Mouse (Mus musculus) heart, embryonic 14.5 days (tissue): Measurements from ENCODE around the gene Spata21. TPM values are rescaled to one million over a fixed set of nuclear protein-coding genes. Genes with fewer than 3 reads are reported as not detected.
A peak's percentile ranks its signal among the peaks of the same experiment; 100 is the strongest.

Experiments
- ATAC-seq: fragments of 200-750 bp; cut with Nextera tagmentation; 2 replicates; pipeline ENCODE4 v1.8.0; 2017; ENCODE audit warnings: low read depth, moderate TSS enrichment; ENCODE audit not compliant: insufficient number of reproducible peaks, insufficient read depth, low FRiP score
- H3K27ac ChIP-seq, 2 experiments: fragments of 200-500 bp in 1 of 2; fragments of 300-500 bp in 1 of 2; sonication (generic) in 1 of 2; replicated peaks in 1 of 2; 2 replicates each; pipeline ENCODE4 v1.5.1; 2012 to 2014; ENCODE audit warnings: low read depth in 2 of 2, low read length in 2 of 2, control low read depth in 1 of 2, mild to moderate bottlenecking in 1 of 2, mixed read lengths in 1 of 2; ENCODE audit not compliant: control insufficient read depth in 1 of 2, insufficient read depth in 1 of 2
- H3K27me3 ChIP-seq: fragments of 300-500 bp; sonication (generic); 2 replicates; pipeline ENCODE4 v1.6.1; 2014; ENCODE audit warnings: mild to moderate bottlenecking, low read length, control low read depth; ENCODE audit not compliant: control insufficient read depth, insufficient read depth
- H3K36me3 ChIP-seq: fragments of 300-500 bp; sonication (generic); 2 replicates; pipeline ENCODE4 v1.6.1; 2014; ENCODE audit warnings: mild to moderate bottlenecking, control low read depth, low read length, mixed read lengths; ENCODE audit not compliant: control insufficient read depth, insufficient read depth
- H3K4me1 ChIP-seq, 2 experiments: fragments of 200-500 bp in 1 of 2; fragments of 300-500 bp in 1 of 2; sonication (generic) in 1 of 2; 2 replicates each; pipeline ENCODE4 v1.6.1; 2012 to 2014; ENCODE audit warnings: low read length in 2 of 2, control low read depth in 1 of 2, mixed read lengths in 1 of 2; ENCODE audit not compliant: control insufficient read depth in 2 of 2, insufficient read depth in 2 of 2
- H3K4me2 ChIP-seq: fragments of 300-500 bp; sonication (generic); 2 replicates; pipeline ENCODE4 v1.6.1; 2014; ENCODE audit warnings: mild to moderate bottlenecking, low read length
- H3K4me3 ChIP-seq, 2 experiments: fragments of 200-500 bp in 1 of 2; fragments of 300-500 bp in 1 of 2; sonication (generic) in 1 of 2; 2 replicates each; pipeline ENCODE4 v1.5.1; 2012 to 2014; ENCODE audit warnings: low read length in 2 of 2, mild to moderate bottlenecking in 2 of 2, control low read depth in 1 of 2, low read depth in 1 of 2, moderate library complexity in 1 of 2; ENCODE audit not compliant: control insufficient read depth in 1 of 2, insufficient read depth in 1 of 2
- H3K9ac ChIP-seq: fragments of 300-500 bp; sonication (generic); 2 replicates; pipeline ENCODE4 v1.6.1; 2014; ENCODE audit warnings: mild to moderate bottlenecking, low read length
- H3K9me3 ChIP-seq: fragments of 300-500 bp; sonication (generic); 2 replicates; pipeline ENCODE4 v1.6.1; 2016; ENCODE audit warnings: low read length, control low read depth; ENCODE audit not compliant: control insufficient read depth
- WGBS: fragments of 180-500 bp; shearing (Covaris S2); extraction: QIAGEN DNeasy Blood & Tissue Kit; methylation state at CpG from one replicate; pipeline ENCODE4 v1.1.7; 2014; 5-methylcytosine and 5-hydroxymethylcytosine counted together
- polyA plus RNA-seq: library from polyadenylated mRNA; unstranded; fragments of >200 nt; fragmentation: Nextera tagmentation; extraction: Ambion mirVana; gene quantifications from 2 replicates; pipeline ENCODE4 v1.2.1, GENCODE M21; 2014

Spata21 gene
- polyA plus RNA-seq, 1 experiment from 2014 or later: not detected

DNA sequence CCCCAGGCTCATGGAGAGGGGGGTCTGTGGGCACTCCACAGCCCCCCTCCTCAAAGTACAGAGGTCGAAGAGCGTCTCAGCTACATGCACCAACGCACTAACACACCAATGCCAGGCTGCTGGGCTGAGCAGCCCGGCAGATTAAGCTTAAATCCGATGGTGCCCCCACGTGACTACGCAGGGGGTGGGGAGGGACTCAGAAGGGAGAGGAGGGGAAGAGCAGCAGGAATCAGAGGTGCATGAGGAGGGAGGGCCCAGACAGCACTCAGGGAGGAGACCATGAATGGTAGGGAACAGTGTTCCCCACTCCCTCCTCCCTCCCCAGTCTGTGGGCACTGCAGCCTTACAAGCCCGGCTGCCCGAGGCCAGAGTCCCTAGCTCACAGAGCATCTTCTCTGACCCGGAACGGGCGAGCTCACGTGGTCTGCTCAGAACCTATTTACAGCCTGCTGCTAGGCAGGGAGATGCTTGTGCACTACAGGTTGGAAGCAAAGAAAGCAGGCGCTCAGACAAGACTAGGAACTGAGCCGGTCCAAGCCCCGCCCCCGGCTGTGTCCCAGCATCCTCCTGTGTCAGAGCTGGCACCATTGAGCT is 34.5 kb upstream of the Spata21 start:
- H3K4me3 ChIP-seq: no peak overlapping the region

DNA sequence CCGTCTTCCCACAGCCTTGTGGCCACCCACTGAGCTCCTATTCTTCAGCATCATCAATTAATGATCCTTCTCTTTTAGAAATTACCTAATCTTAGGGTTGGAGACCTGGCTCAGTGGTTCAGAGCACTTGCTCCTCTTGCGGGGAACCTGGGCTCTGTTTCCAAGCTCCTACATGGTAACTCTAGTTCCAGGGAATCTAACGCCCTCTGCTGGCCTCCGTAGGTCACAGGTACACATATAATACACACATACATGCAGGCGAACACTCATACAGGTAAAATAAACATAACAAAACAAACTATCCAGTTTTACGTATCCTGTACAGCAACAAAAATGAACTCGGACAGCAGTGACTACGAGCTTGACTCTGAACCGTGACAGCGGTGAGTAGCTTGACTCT is 31.2 kb upstream of the Spata21 start:
- WGBS: 91% methylated on average over 10 of the region's 10 CpGs
- Histone ChIP-seq H3K4me1 (peaks cover 22 to 27% of the 10 kb centered on the region in 2 experiments), H3K4me2 (no peak overlapping the region), H3K36me3 (peaks cover 20% of the 10 kb centered on the region), H3K27me3 (no peaks in the 10 kb centered on the region), H3K27ac (no peak overlapping the region), H3K9ac (no peak overlapping the region), H3K9me3 (no peaks in the 10 kb centered on the region), H3K4me3 (no peak overlapping the region)
- ATAC-seq: no peak

More for the DNA sequence above, 34.5 kb upstream of the Spata21 start:
- ATAC-seq: 0 out of 2 replicates have a peak, but pooled peaks have one; percentile 11
- Histone ChIP-seq H3K27me3 (no peaks in the 10 kb centered on the region), H3K36me3 (peaks cover 28% of the 10 kb centered on the region), H3K27ac (peak overlapping the region; percentile 26 to 62; a peak in 3 of 4 replicates), H3K4me1 (peaks cover 17 to 19% of the 10 kb centered on the region in 2 experiments), H3K4me2 (peak overlapping the region; percentile 49), H3K9me3 (no peaks in the 10 kb centered on the region), H3K9ac (peak overlapping the region; percentile 61)
- 31% methylated on average over 16 of the region's 17 CpGs for WGBS

DNA sequence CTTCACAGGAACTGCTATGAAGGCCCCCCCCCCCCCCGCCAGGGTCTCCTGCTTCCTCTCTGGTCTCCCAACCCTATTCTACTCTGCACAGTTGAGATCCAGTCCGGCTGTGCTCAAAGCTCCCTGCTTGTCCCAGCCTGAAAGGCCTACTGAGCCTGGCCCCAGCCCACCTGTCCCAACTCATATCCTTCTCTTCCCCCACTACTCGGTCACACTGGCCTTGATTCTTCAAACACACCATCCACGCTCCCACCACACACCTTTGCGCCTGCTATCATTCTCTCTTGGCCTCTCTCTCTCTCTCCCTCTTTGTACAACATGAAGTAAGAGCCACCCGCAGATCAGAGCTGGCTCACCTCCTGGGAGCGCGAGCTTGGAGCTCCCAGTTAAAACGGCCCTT is 29.3 kb upstream of the Spata21 start:
- Histone ChIP-seq H3K36me3 (peaks cover 15% of the 10 kb centered on the region), H3K27ac (no peak overlapping the region), H3K9me3 (no peaks in the 10 kb centered on the region), H3K4me2 (no peak overlapping the region), H3K9ac (no peak overlapping the region), H3K4me1 (peaks cover 10 to 12% of the 10 kb centered on the region in 2 experiments), H3K27me3 (no peaks in the 10 kb centered on the region), H3K4me3 (no peak overlapping the region)
- no peak for ATAC-seq
- 75% methylated on average over 9 of the region's 9 CpGs for WGBS

DNA sequence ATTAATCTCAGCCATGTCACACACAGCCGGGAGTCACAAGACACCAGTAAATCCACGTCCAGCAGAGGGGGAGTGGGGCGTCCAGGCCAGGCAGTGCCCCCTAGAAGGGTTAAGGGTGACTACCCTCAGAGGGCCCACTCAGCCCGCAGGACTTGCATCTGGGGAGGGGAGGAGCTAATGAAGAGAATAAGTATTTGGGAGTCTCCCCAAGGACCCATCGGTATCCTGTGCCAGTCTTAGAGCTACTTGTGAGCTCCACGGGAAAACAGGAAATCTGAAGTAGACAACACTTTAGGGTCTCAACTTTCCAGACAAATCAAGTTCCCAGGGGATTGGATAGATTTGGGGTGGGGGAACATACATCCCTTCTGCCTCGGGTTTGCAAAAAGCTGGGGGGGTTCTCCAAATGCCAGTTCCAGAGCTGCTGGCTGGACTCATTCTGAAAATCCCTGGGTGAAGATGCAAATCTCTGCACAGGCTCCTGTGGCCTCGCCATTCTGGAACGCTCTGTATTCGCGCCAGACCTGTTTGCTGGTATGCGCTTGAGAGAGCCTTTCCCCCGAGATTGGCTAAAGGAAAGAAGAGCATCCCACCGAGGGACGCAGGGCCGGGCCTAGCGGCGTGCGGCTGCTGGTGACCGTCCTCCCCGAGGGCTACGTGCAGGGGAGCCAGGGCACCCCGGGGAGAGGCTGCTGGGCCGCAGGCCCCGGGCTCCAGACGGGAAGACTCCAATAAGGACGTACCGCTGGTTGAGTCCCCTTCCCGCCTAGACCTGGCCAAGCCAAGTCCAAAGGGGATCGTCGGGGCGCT is 28.3 kb upstream of the Spata21 start:
- Histone ChIP-seq H3K4me2 (peak overlapping the region; percentile 76), H3K27me3 (no peaks in the 10 kb centered on the region), H3K9me3 (no peaks in the 10 kb centered on the region), H3K27ac (peak overlapping the region; percentile 79 to 93), H3K4me3 (peak overlapping the region; percentile 52 to 80), H3K36me3 (peaks cover 15% of the 10 kb centered on the region), H3K4me1 (peaks cover 5 to 8% of the 10 kb centered on the region in 2 experiments), H3K9ac (peak overlapping the region; percentile 76)
- WGBS: 3% methylated on average over 32 of the region's 32 CpGs
- ATAC-seq: no peak

- no peaks in the 10 kb centered on the region for H3K9me3 ChIP-seq
- peak within 1 kb of the TSS; percentile 52 to 80 for H3K4me3 ChIP-seq
- H3K9ac ChIP-seq: peak within 1 kb of the TSS; percentile 76
- peak; percentile 98 for ATAC-seq
- H3K27ac ChIP-seq: peak within 1 kb of the TSS; percentile 79 to 96
- H3K27me3 ChIP-seq: no peaks in the 10 kb centered on the region
- peak within 1 kb of the TSS; percentile 76 for H3K4me2 ChIP-seq
- WGBS: under 1% methylated on average over 72 of the region's 77 CpGs
- H3K4me1 ChIP-seq: peaks cover 5 to 11% of the 10 kb centered on the region in 2 experiments
- H3K36me3 ChIP-seq: peaks cover 19% of the 10 kb centered on the region
Measured at GRCm38 (mm10) chr4:141060426-141061301, 27.5 kb upstream of the Spata21 start, which contains the start of gene Crocc. Crocc (minus strand) TSS chr4:141060550.

DNA sequence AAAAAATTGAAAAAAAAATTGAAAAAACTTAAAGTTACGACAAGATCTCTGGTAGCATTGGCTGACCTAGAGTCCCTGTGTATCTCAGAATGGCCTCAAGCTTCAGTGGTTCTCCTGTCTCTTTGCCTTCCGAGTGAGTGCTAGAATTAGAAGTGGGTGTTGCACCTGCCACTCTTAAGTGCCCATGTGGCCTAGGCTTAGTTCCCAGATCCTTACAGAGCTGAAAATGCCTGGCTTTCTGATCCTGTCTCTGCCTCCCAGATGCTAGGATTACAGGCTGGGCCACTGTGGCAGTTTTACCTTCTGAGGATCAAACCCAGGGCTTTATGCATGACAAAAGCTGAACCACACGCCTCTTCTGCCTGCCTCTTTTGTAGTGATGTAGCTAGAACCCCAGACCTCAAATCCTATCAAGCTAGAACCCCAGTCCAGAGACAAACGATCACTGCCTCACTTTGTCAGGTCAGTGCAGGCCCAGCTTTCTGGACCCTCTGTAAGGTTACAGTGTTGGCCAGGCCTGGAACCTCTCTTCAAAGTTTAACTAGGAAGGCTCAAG is 24.0 kb upstream of the Spata21 start:
- H3K36me3 ChIP-seq: peaks cover 39% of the 10 kb centered on the region
- no peak overlapping the region for H3K4me3 ChIP-seq
- H3K9ac ChIP-seq: no peak overlapping the region
- peak overlapping the region in 1 of 2 experiments; percentile 12; a peak in 1 of 4 replicates for H3K27ac ChIP-seq
- H3K4me1 ChIP-seq: peaks cover 28 to 34% of the 10 kb centered on the region in 2 experiments
- ATAC-seq: no peak
- H3K9me3 ChIP-seq: no peaks in the 10 kb centered on the region
- H3K4me2 ChIP-seq: no peak overlapping the region
- WGBS: 67% methylated on average over 4 of the region's 4 CpGs
- no peaks in the 10 kb centered on the region for H3K27me3 ChIP-seq

DNA sequence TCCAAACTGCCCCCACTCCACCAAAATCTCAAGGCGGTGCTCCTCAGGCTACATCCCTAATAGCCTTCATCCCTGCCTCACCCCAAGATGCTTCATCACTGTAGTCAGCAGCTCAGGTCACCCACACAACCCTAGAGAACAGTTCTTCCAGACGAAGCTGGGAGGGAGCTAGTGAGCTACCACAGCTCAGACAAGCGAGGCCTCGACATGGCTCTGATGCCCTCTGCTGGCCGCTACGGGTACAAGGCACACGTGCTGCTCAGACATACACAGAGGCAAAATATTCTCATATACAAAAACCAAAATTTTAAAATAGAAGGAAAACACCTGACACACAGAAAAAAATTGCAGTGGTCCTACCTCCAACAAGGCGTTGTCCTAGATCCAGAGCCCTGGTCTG is 23.0 kb upstream of the Spata21 start:
- Histone ChIP-seq H3K36me3 (peaks cover 49% of the 10 kb centered on the region), H3K9ac (no peak overlapping the region), H3K9me3 (no peaks in the 10 kb centered on the region), H3K27me3 (no peaks in the 10 kb centered on the region), H3K27ac (no peak overlapping the region), H3K4me2 (no peak overlapping the region), H3K4me3 (no peak overlapping the region), H3K4me1 (peaks cover 22 to 31% of the 10 kb centered on the region in 2 experiments)
- WGBS: 12% methylated on average over 8 of the region's 8 CpGs
- ATAC-seq: no peak
